ENCODE assay signal across 10 mouse cellular contexts in the genomic region with DNA sequence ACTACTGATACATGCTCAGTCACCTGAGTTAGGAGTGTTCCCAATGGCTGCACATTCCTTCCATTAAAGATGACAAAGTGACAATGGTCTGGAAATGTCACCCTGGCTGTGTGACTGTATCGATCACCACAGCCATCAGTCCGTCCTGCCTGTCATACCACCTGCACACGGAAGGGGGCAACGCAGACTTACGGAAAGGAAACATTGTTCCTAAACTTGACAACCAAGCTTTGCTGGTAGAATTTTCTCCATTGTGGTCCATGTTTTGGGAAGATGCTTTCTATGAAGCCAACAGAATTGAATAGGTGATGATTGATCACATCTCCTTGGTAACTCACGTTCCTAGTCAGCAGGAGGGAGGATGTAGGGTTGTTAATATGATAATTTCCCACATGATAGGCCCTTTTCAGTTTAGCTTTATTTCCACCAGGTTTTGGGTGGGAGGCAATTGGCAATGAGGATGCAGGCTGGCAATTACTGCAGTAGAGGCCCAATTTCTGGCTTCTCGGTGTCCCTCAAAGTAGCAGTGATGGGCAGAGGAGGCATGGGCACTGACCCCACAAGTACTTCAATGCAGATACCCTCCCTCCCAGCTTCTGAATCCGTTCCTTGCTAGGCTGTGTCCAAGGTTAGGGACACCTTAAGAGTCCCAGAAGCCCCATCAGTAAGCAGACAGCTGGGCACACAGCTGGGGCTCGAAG. TPM values are rescaled to one million over a fixed set of nuclear protein-coding genes. Genes with fewer than 3 reads are reported as not detected.
A peak's percentile ranks its signal among the peaks of the same experiment; 100 is the strongest.
DNase-seq lines count a peak whose midpoint lies in the region; ATAC-seq and TF ChIP-seq lines count a peak whose summit lies in the region.
"Had no signal": no experiment of that assay in that cellular context is flagged by ENCODE, and none has a peak within 500 bp of the region (broad histone marks: within the 10 kb centered on the region; RNA-seq: fewer than 3 reads in every experiment).

No protein-coding gene starts in this region.

- no peak overlapping the region for H3K27ac ChIP-seq in liver, adult 2 months (replicated peaks; ENCODE audit: insufficient read depth, low read depth, low read length)
- H3K27ac ChIP-seq in liver, embryonic 11.5 days (ENCODE audit: low read depth, low read length) = no peak overlapping the region
- H3K27ac ChIP-seq: embryonic facial prominence, embryonic 15.5 days had no signal

- no peaks in the 10 kb centered on the region for H3K79me2 ChIP-seq in liver, adult 2 months (ENCODE audit: control insufficient read depth, insufficient read depth, low read length)

- no peaks in the 10 kb centered on the region for H3K36me3 ChIP-seq in liver, adult 2 months (ENCODE audit: control insufficient read depth, insufficient read depth, low read length)
- no peaks in the 10 kb centered on the region for H3K36me3 ChIP-seq in liver, embryonic 11.5 days (ENCODE audit: control insufficient read depth, insufficient read depth, low read length)
- H3K36me3 ChIP-seq: embryonic facial prominence, embryonic 15.5 days had no signal

- no peak overlapping the region for H3K4me3 ChIP-seq in liver, adult 2 months (ENCODE audit: insufficient read depth, low read depth, low read length)
- H3K4me3 ChIP-seq in liver, embryonic 11.5 days (ENCODE audit: low read depth, low read length) = no peak overlapping the region
- H3K4me3 ChIP-seq in lung, adult 2 months (replicated peaks; ENCODE audit: extremely low read depth, low read depth, low read length) = no peak overlapping the region
- H3K4me3 ChIP-seq: embryonic facial prominence, embryonic 15.5 days; myocyte had no signal

- no peak for TF ChIP-seq POLR2A in liver, adult 2 months (IDR thresholded peaks at IDR 0.05; ENCODE audit: extremely low read depth, insufficient read depth, low read length)
- no peak for TF ChIP-seq POLR2A in lung, adult 2 months (IDR thresholded peaks at IDR 0.05; ENCODE audit: borderline replicate concordance, extremely low read depth, low read depth, low read length)

- 29% methylated on average over 9 of the region's 9 CpGs for WGBS in liver, adult 2 months
- WGBS in liver, embryonic 11.5 days = 24% methylated on average over 9 of the region's 9 CpGs
- 25% methylated on average over 9 of the region's 9 CpGs for WGBS in lung, adult 2 months

- peak; percentile 97 for TF ChIP-seq CTCF in liver, adult 2 months (IDR thresholded peaks at IDR 0.05; ENCODE audit: low read depth, low read length)
- peak; percentile 99 for TF ChIP-seq CTCF in lung, adult 2 months (IDR thresholded peaks at IDR 0.05; ENCODE audit: insufficient read depth, low read length)

- H3K9ac ChIP-seq in liver, adult 2 months (ENCODE audit: low read depth, low read length) = no peak overlapping the region
- H3K9ac ChIP-seq in liver, embryonic 11.5 days (ENCODE audit: low read depth, low read length) = no peak overlapping the region
- H3K9ac ChIP-seq: embryonic facial prominence, embryonic 15.5 days had no signal

- peak; percentile 51 for DNase-seq in liver, adult 2 months (ENCODE audit: extremely low read depth, low read depth, low spot score)
- DNase-seq in liver, embryonic 11.5 days (ENCODE audit: low spot score) = no peak
- DNase-seq in adrenal gland, postnatal 36 days = peak; percentile 82 to 83
- peak; percentile 70 to 89 for DNase-seq in frontal cortex, adult 2 months (ENCODE audit: extremely low spot score in 1 of 2, low spot score in 1 of 2)
- peak; percentile 70 to 83 for DNase-seq in kidney, postnatal 25 days
- peak; percentile 70 for DNase-seq in lung, adult 2 months
- peak; percentile 54 for DNase-seq in retina, postnatal 7 days (ENCODE audit: low read depth, low spot score)
- DNase-seq in urinary bladder, postnatal 36 days (ENCODE audit: low spot score in 2 of 2) = peak; percentile 66 to 73

- ATAC-seq in liver, embryonic 11.5 days (replicated peaks; ENCODE audit: low FRiP score) = no peak

- peaks cover 4% of the 10 kb centered on the region; the same call in 1 of the 2 replicates for H3K4me1 ChIP-seq in liver, adult 2 months (ENCODE audit: control insufficient read depth, insufficient read depth, low read length)
- H3K4me1 ChIP-seq in liver, embryonic 11.5 days (replicated peaks; ENCODE audit: control insufficient read depth, insufficient read depth, low read length) = peaks cover 5% of the 10 kb centered on the region
- H3K4me1 ChIP-seq in lung, adult 2 months (ENCODE audit: control insufficient read depth, insufficient read depth, low read length) = no peaks in the 10 kb centered on the region

- no peaks in the 10 kb centered on the region; the same call in 1 of the 2 replicates for H3K9me3 ChIP-seq in liver, embryonic 11.5 days (ENCODE audit: control insufficient read depth, low read length)
- H3K9me3 ChIP-seq: embryonic facial prominence, embryonic 15.5 days had no signal

- H3K4me2 ChIP-seq in liver, embryonic 11.5 days = no peak overlapping the region
- H3K4me2 ChIP-seq: embryonic facial prominence, embryonic 15.5 days had no signal

- H3K27me3 ChIP-seq in liver, adult 2 months (ENCODE audit: control insufficient read depth, insufficient read depth, low read length) = peaks cover 3% of the 10 kb centered on the region; the same call in 1 of the 2 replicates
- H3K27me3 ChIP-seq in liver, embryonic 11.5 days (replicated peaks; ENCODE audit: control insufficient read depth, insufficient read depth, low read length) = peaks cover 46% of the 10 kb centered on the region

RNA-seq across cellular contexts. Expression of gene Fmnl1, which starts 2.1 kb away (rescaled TPM):
- total RNA-seq in liver, adult 2 months (2014; rRNA removed) = 0.46 and 0.74 TPM in 2 replicates
- polyA plus RNA-seq in liver, adult 2 months (2012; rRNA removed) = 0.86 and 2.2 TPM in 2 replicates
- 6.3 and 6.9 TPM in 2 replicates for polyA plus RNA-seq in liver, embryonic 11.5 days (2014; fragmentation: Nextera tagmentation; extraction: Ambion mirVana)
- 10 to 100 TPM; 16.4 to 17.3 TPM for total RNA-seq in adrenal gland, postnatal 36 days (2021)
- 76.2 and 85.2 TPM in 2 replicates for polyA plus RNA-seq in frontal cortex, adult 2 months (2012; rRNA removed)
- polyA plus RNA-seq in lung, adult 2 months (2012; rRNA removed) = 26.4 and 31.7 TPM in 2 replicates

RNA-seq across cellular contexts. Expression of gene Hexim2, which starts 36.6 kb away (rescaled TPM):
- 1.3 and 1.8 TPM in 2 replicates for total RNA-seq in liver, adult 2 months (2014; rRNA removed)
- 1.6 and 1.9 TPM in 2 replicates for polyA plus RNA-seq in liver, adult 2 months (2012; rRNA removed)
- 11.9 and 13.8 TPM in 2 replicates for polyA plus RNA-seq in liver, embryonic 11.5 days (2014; fragmentation: Nextera tagmentation; extraction: Ambion mirVana)
- total RNA-seq in adrenal gland, postnatal 36 days (2021) = 1 to 10 TPM; 3.5 to 5.9 TPM
- polyA plus RNA-seq in frontal cortex, adult 2 months (2012; rRNA removed) = 11.5 and 14.1 TPM in 2 replicates
- polyA plus RNA-seq in lung, adult 2 months (2012; rRNA removed) = 2.9 and 4.7 TPM in 2 replicates

RNA-seq across cellular contexts. Expression of gene 1700023F06Rik, which starts 39.5 kb away (rescaled TPM):
- not detected in 2 replicates for total RNA-seq in liver, adult 2 months (2014; rRNA removed)
- polyA plus RNA-seq in liver, adult 2 months (2012; rRNA removed) = not detected in 2 replicates
- 0.15 TPM in 1 of 2 replicates, not detected in the other for polyA plus RNA-seq in liver, embryonic 11.5 days (2014; fragmentation: Nextera tagmentation; extraction: Ambion mirVana)
- not detected for total RNA-seq in adrenal gland, postnatal 36 days (2021)
- 5.3 and 6.0 TPM in 2 replicates for polyA plus RNA-seq in frontal cortex, adult 2 months (2012; rRNA removed)
- 0.41 and 0.50 TPM in 2 replicates for polyA plus RNA-seq in lung, adult 2 months (2012; rRNA removed)
- polyA plus RNA-seq: myocyte had no signal

RNA-seq across cellular contexts. Expression of gene Spata32, which starts 49.4 kb away (rescaled TPM):
- total RNA-seq in liver, adult 2 months (2014; rRNA removed) = not detected in 2 replicates
- polyA plus RNA-seq in liver, adult 2 months (2012; rRNA removed) = not detected in 2 replicates
- not detected in 2 replicates for polyA plus RNA-seq in liver, embryonic 11.5 days (2014; fragmentation: Nextera tagmentation; extraction: Ambion mirVana)
- total RNA-seq in adrenal gland, postnatal 36 days (2021) = not detected
- polyA plus RNA-seq in frontal cortex, adult 2 months (2012; rRNA removed) = 1.4 and 1.5 TPM in 2 replicates
- polyA plus RNA-seq in lung, adult 2 months (2012; rRNA removed) = not detected in 2 replicates
- polyA plus RNA-seq: embryonic facial prominence, embryonic 15.5 days had no signal

RNA-seq across cellular contexts. Expression of gene Hexim1, which starts 52.8 kb away (rescaled TPM):
- total RNA-seq in liver, adult 2 months (2014; rRNA removed) = 10.2 and 10.5 TPM in 2 replicates
- 12.1 and 13.5 TPM in 2 replicates for polyA plus RNA-seq in liver, adult 2 months (2012; rRNA removed)
- 4.6 and 6.1 TPM in 2 replicates for polyA plus RNA-seq in liver, embryonic 11.5 days (2014; fragmentation: Nextera tagmentation; extraction: Ambion mirVana)
- 10 to 100 TPM; 68.8 to 72.2 TPM for total RNA-seq in adrenal gland, postnatal 36 days (2021)
- 25.6 and 25.8 TPM in 2 replicates for polyA plus RNA-seq in frontal cortex, adult 2 months (2012; rRNA removed)
- polyA plus RNA-seq in lung, adult 2 months (2012; rRNA removed) = 15.2 and 16.0 TPM in 2 replicates
